Mouse (Mus musculus) neutrophil, adult 65 days (primary cell): ENCODE measurements around the gene Musk. TPM values are rescaled to one million over a fixed set of nuclear protein-coding genes. Genes with fewer than 3 reads are reported as not detected.

Experiments used
- total RNA-seq: library from RNA; stranded (reverse); gene quantifications from 2 replicates; pipeline ENCODE4 v1.2.4, GENCODE M21; 2023

The Musk gene
- total RNA-seq = not detected in 2 replicates

DNA sequence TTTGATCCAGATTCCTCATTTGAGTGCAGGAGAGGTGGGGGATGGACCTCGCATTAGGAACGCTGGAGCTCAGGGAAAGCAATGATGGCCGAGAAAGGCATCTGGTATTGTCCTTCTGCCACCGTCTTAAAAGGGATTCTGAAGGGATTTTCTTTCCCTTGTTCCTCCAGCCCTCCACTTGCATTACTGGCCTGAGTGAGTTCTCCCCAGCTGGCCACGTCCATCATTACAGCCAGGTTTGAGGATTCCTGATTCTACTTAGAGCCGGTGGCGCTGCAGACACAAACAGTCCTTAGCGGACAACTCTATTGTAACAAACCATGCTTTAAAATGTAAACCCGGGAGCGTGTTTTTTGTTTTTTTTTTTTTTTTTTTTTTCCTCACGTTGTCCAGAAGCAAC is at the start of gene Musk:
Musk (plus strand) TSS at position 274 of the 400 bp plus-strand sequence.

Other genes starting within 250 kb of the Musk start
- gene Svep1, start 79.1 kb upstream of the Musk start, total RNA-seq = 0.09 TPM in 1 of 2 replicates, not detected in the other